Mouse (Mus musculus): ENCODE results near the gene Gm21954.

- no peak for TF ChIP-seq CTCF (conservative IDR thresholded peaks at IDR 0.05 in 1 of 2, IDR thresholded peaks at IDR 0.05 in 1 of 2; ENCODE audit: low read depth in 2 of 2, low read length in 2 of 2)
- TF ChIP-seq CHD2 (IDR thresholded peaks at IDR 0.05; ENCODE audit: low read length): no peak
- TF ChIP-seq MAFK (IDR thresholded peaks at IDR 0.05; ENCODE audit: insufficient replicate concordance, low read length): no peak
- TF ChIP-seq E2F4 (IDR thresholded peaks at IDR 0.05; ENCODE audit: insufficient replicate concordance, low read depth, low read length): no peak
- no peak for TF ChIP-seq HCFC1 (IDR thresholded peaks at IDR 0.05; ENCODE audit: low read depth, low read length)
- TF ChIP-seq SMC3 (IDR thresholded peaks at IDR 0.05; ENCODE audit: low read depth, low read length): no peak
- no peak for TF ChIP-seq POLR2A (IDR thresholded peaks at IDR 0.05; ENCODE audit: low read depth, low read length)
- no peak for TF ChIP-seq ZNF384 (IDR thresholded peaks at IDR 0.05; ENCODE audit: low read depth, low read length)
- no peak for TF ChIP-seq MAX (IDR thresholded peaks at IDR 0.05; ENCODE audit: low read length)
- TF ChIP-seq BHLHE40 (IDR thresholded peaks at IDR 0.05; ENCODE audit: low read depth, low read length): no peak
- no peak for TF ChIP-seq EP300 (IDR thresholded peaks at IDR 0.05; ENCODE audit: low read length)
Measured at GRCm38 (mm10) chr3:55521776-55522175, 49.8 kb upstream of the Gm21954 start.
